Mouse (Mus musculus) liver, postnatal 0 days (tissue): ENCODE data around the gene Best3. TPM values are rescaled to one million over a fixed set of nuclear protein-coding genes. Genes with fewer than 3 reads are reported as not detected.
A peak's percentile ranks its signal among the peaks of the same experiment; 100 is the strongest.

Source experiments
- ATAC-seq: fragments of 200-750 bp; cut with Nextera tagmentation; 2 replicates; pipeline ENCODE4 v1.8.0; 2017; ENCODE audit warnings: mild to moderate bottlenecking, moderate library complexity
- DNase-seq: peaks from one replicate; pipeline ENCODE4 v3.0.0-alpha.2; 2016
- H3K27ac ChIP-seq: fragments of 300-500 bp; sonication (generic); 2 replicates; pipeline ENCODE4 v1.5.1; 2014; ENCODE audit warnings: antibody characterized with exemption, moderate library complexity, mild to moderate bottlenecking, low read depth
- H3K27me3 ChIP-seq: fragments of 300-500 bp; sonication (generic); 2 replicates; pipeline ENCODE4 v1.6.1; 2014; ENCODE audit warnings: low read length, control low read depth, mixed read lengths; ENCODE audit not compliant: insufficient read depth
- H3K36me3 ChIP-seq: fragments of 300-500 bp; sonication (generic); replicated peaks from 2 replicates; pipeline ENCODE4 v1.6.1; 2014; ENCODE audit warnings: mild to moderate bottlenecking, control low read depth, low read length, moderate library complexity, mixed read lengths; ENCODE audit not compliant: insufficient read depth
- H3K4me1 ChIP-seq: fragments of 300-500 bp; sonication (generic); 2 replicates; pipeline ENCODE4 v1.6.1; 2014; ENCODE audit warnings: antibody characterized with exemption, mild to moderate bottlenecking, control low read depth; ENCODE audit not compliant: insufficient read depth
- H3K4me2 ChIP-seq: fragments of 300-500 bp; sonication (generic); 2 replicates; pipeline ENCODE4 v1.6.1; 2014; ENCODE audit warnings: low read depth, mild to moderate bottlenecking, low read length, moderate library complexity, mixed read lengths
- H3K4me3 ChIP-seq: fragments of 300-500 bp; sonication (generic); 2 replicates; pipeline ENCODE4 v1.5.1; 2014; ENCODE audit warnings: low read depth, low read length
- H3K9ac ChIP-seq: fragments of 300-500 bp; sonication (generic); replicated peaks from 2 replicates; pipeline ENCODE4 v1.6.1; 2014; ENCODE audit warnings: mild to moderate bottlenecking, moderate library complexity
- H3K9me3 ChIP-seq: fragments of 300-500 bp; sonication (generic); 2 replicates; pipeline ENCODE4 v1.6.1; 2016; ENCODE audit warnings: mild to moderate bottlenecking, control low read depth, low read length, mixed read lengths
- CTCF ChIP-seq: sonication (generic); IDR thresholded peaks from 2 replicates; pipeline ENCODE4 v1.5.1; 2016; ENCODE audit warnings: antibody characterized with exemption, low read depth
- EP300 ChIP-seq: IDR thresholded peaks from 2 replicates; pipeline ENCODE4 v1.6.1; 2016; ENCODE audit warnings: antibody characterized with exemption, low read depth, mild to moderate bottlenecking
- WGBS: fragments of 180-500 bp; shearing (Covaris S2); extraction: QIAGEN DNeasy Blood & Tissue Kit; methylation state at CpG from one replicate; pipeline ENCODE4 v1.1.7; 2014; ENCODE audit not compliant: insufficient replicate concordance; 5-methylcytosine and 5-hydroxymethylcytosine counted together
- polyA plus RNA-seq: library from polyadenylated mRNA; unstranded; fragments of >200 nt; fragmentation: Nextera tagmentation; extraction: Ambion mirVana; gene quantifications from 2 replicates; pipeline ENCODE4 v1.2.1, GENCODE M21; 2015

Gene Best3
- polyA plus RNA-seq, 1 experiment from 2014 or later: not detected

GRCm38 (mm10) chr10:116949111-116950008 is 36.8 kb upstream of the Best3 start:
- ATAC-seq: peak; percentile 12
- Histone ChIP-seq H3K4me2 (peak overlapping the region; percentile 99), H3K27me3 (no peaks in the 10 kb centered on the region), H3K4me1 (peaks cover 2% of the 10 kb centered on the region; the same call in 1 of the 2 replicates), H3K27ac (peak overlapping the region; percentile 86), H3K4me3 (peak overlapping the region; percentile 86), H3K36me3 (no peaks in the 10 kb centered on the region), H3K9me3 (0 out of 2 replicates have a peak, but pooled peaks cover 2% of the 10 kb centered on the region), H3K9ac (peak overlapping the region; percentile 81)
- WGBS: 9% methylated on average over 32 of the region's 44 CpGs
- peak; percentile 43 for DNase-seq
- no peak for TF ChIP-seq EP300
- TF ChIP-seq CTCF: no peak

- H3K4me2 ChIP-seq: peak within 1 kb of the TSS; percentile 99
- peak; percentile 92 for ATAC-seq
- DNase-seq: peak; percentile 97
- H3K27me3 ChIP-seq: no peaks in the 10 kb centered on the region
- H3K9me3 ChIP-seq: 0 out of 2 replicates have a peak, but pooled peaks cover 2% of the 10 kb centered on the region
- H3K9ac ChIP-seq: peak within 1 kb of the TSS; percentile 81
- TF ChIP-seq EP300 (no peak), CTCF (peak; percentile 91)
- H3K27ac ChIP-seq: peak within 1 kb of the TSS; percentile 86
- peak within 1 kb of the TSS; percentile 86 for H3K4me3 ChIP-seq
- 0% methylated on average over 31 of the region's 103 CpGs for WGBS
- H3K4me1 ChIP-seq: peaks cover 2% of the 10 kb centered on the region; the same call in 1 of the 2 replicates
- H3K36me3 ChIP-seq: no peaks in the 10 kb centered on the region
Measured at GRCm38 (mm10) chr10:116950009-116950769, 35.9 kb upstream of the Best3 start, which contains the start of gene Rab3ip. Gene Rab3ip, minus strand, starts transcription at chr10:116950769.

GRCm38 (mm10) chr10:116950886-116951285 is 35.2 kb upstream of the Best3 start:
- Histone ChIP-seq H3K9ac (no peak overlapping the region), H3K27ac (no peak overlapping the region), H3K27me3 (no peaks in the 10 kb centered on the region), H3K4me3 (peak overlapping the region; percentile 86), H3K36me3 (no peaks in the 10 kb centered on the region), H3K9me3 (0 out of 2 replicates have a peak, but pooled peaks cover 2% of the 10 kb centered on the region), H3K4me1 (peaks cover 2% of the 10 kb centered on the region; the same call in 1 of the 2 replicates), H3K4me2 (peak overlapping the region; percentile 99)
- 19% methylated on average over 5 of the region's 5 CpGs for WGBS
- no peak for DNase-seq
- TF ChIP-seq EP300: no peak
- ATAC-seq: no peak

- no peaks in the 10 kb centered on the region for H3K36me3 ChIP-seq
- ATAC-seq (no peak), DNase-seq (no peak)
- no peak overlapping the region for H3K4me3 ChIP-seq
- 86% methylated on average over 6 of the region's 6 CpGs for WGBS
- H3K4me1 ChIP-seq: no peaks in the 10 kb centered on the region; the same call in 1 of the 2 replicates
- H3K9me3 ChIP-seq: 0 out of 2 replicates have a peak, but pooled peaks cover 2% of the 10 kb centered on the region
- H3K27ac ChIP-seq: no peak overlapping the region
- TF ChIP-seq EP300: no peak
- no peak for TF ChIP-seq CTCF
- no peak overlapping the region for H3K4me2 ChIP-seq
- H3K27me3 ChIP-seq: no peaks in the 10 kb centered on the region
- no peak overlapping the region for H3K9ac ChIP-seq
Measured at GRCm38 (mm10) chr10:116955191-116955590, 30.9 kb upstream of the Best3 start.

GRCm38 (mm10) chr10:116956483-116957158 is 29.5 kb upstream of the Best3 start:
- Histone ChIP-seq H3K27me3 (no peaks in the 10 kb centered on the region), H3K4me1 (no peaks in the 10 kb centered on the region), H3K9me3 (0 out of 2 replicates have a peak, but pooled peaks cover 2% of the 10 kb centered on the region), H3K36me3 (no peaks in the 10 kb centered on the region), H3K4me2 (no peak overlapping the region), H3K27ac (no peak overlapping the region), H3K9ac (no peak overlapping the region), H3K4me3 (no peak overlapping the region)
- no peak for DNase-seq
- WGBS: 85% methylated on average over 11 of the region's 11 CpGs
- no peak for ATAC-seq
- TF ChIP-seq CTCF (no peak), EP300 (no peak)
